Mouse (Mus musculus) liver, embryonic 16.5 days (tissue): Measurements from ENCODE around the gene Lsmem1. TPM values are rescaled to one million over a fixed set of nuclear protein-coding genes. Genes with fewer than 3 reads are reported as not detected.

ENCODE experiments used
- ATAC-seq: fragments of 200-750 bp; cut with Nextera tagmentation; 2 replicates; pipeline ENCODE4 v1.8.0; 2017; ENCODE audit warnings: low read depth, mild to moderate bottlenecking, moderate number of reproducible peaks, moderate library complexity
- H3K27ac ChIP-seq: fragments of 300-500 bp; sonication (generic); 2 replicates; pipeline ENCODE4 v1.5.1; 2014; ENCODE audit warnings: mild to moderate bottlenecking, low read length
- H3K27me3 ChIP-seq: fragments of 300-500 bp; sonication (generic); 2 replicates; pipeline ENCODE4 v1.6.1; 2014; ENCODE audit warnings: low read depth, low read length, mixed read lengths; ENCODE audit not compliant: control insufficient read depth, insufficient read depth
- H3K36me3 ChIP-seq: fragments of 300-500 bp; sonication (generic); 2 replicates; pipeline ENCODE4 v1.6.1; 2014; ENCODE audit warnings: mild to moderate bottlenecking; ENCODE audit not compliant: control insufficient read depth, insufficient read depth
- H3K4me1 ChIP-seq: fragments of 300-500 bp; sonication (generic); 2 replicates; pipeline ENCODE4 v1.6.1; 2014; ENCODE audit warnings: low read depth, low read length, mixed read lengths; ENCODE audit not compliant: control insufficient read depth
- H3K4me2 ChIP-seq: fragments of 300-500 bp; sonication (generic); 2 replicates; pipeline ENCODE4 v1.6.1; 2014; ENCODE audit warnings: low read depth, low read length, mixed read lengths
- H3K4me3 ChIP-seq: fragments of 300-500 bp; sonication (generic); 2 replicates; pipeline ENCODE4 v1.5.1; 2014; ENCODE audit warnings: low read depth, mild to moderate bottlenecking, low read length
- H3K9ac ChIP-seq: fragments of 300-500 bp; sonication (generic); 2 replicates; pipeline ENCODE4 v1.6.1; 2014; ENCODE audit warnings: low read depth, low read length
- H3K9me3 ChIP-seq: fragments of 300-500 bp; sonication (generic); replicated peaks from 2 replicates; pipeline ENCODE4 v1.6.1; 2016; ENCODE audit warnings: low read length; ENCODE audit not compliant: control insufficient read depth
- WGBS: fragments of 180-500 bp; shearing (Covaris S2); extraction: QIAGEN DNeasy Blood & Tissue Kit; methylation state at CpG from one replicate; pipeline ENCODE4 v1.1.7; 2014; ENCODE audit not compliant: insufficient replicate concordance; 5-methylcytosine and 5-hydroxymethylcytosine counted together
- polyA plus RNA-seq: library from polyadenylated mRNA; unstranded; fragments of >200 nt; fragmentation: Nextera tagmentation; extraction: Ambion mirVana; gene quantifications from 2 replicates; pipeline ENCODE4 v1.2.1, GENCODE M21; 2015

Gene Lsmem1
- polyA plus RNA-seq, 1 experiment from 2014 or later, result 0.12 TPM

- H3K4me3 ChIP-seq, result no peak overlapping the region
- no peaks in the 10 kb centered on the region for H3K36me3 ChIP-seq
- no peaks in the 10 kb centered on the region for H3K9me3 ChIP-seq
- ATAC-seq, result no peak
- 54% methylated on average over 1 of the region's 1 CpGs for WGBS
- no peak overlapping the region for H3K4me2 ChIP-seq
- no peaks in the 10 kb centered on the region for H3K27me3 ChIP-seq
- H3K9ac ChIP-seq, result no peak overlapping the region
- H3K4me1 ChIP-seq, result no peaks in the 10 kb centered on the region
- no peak overlapping the region for H3K27ac ChIP-seq
Measured at GRCm38 (mm10) chr12:40232231-40232630, 32.9 kb upstream of the Lsmem1 start.

- H3K9ac ChIP-seq, result no peak overlapping the region
- 70% methylated on average over 2 of the region's 2 CpGs for WGBS
- H3K4me2 ChIP-seq, result no peak overlapping the region
- ATAC-seq, result no peak
- no peaks in the 10 kb centered on the region for H3K4me1 ChIP-seq
- no peaks in the 10 kb centered on the region for H3K36me3 ChIP-seq
- no peaks in the 10 kb centered on the region for H3K9me3 ChIP-seq
- H3K4me3 ChIP-seq, result no peak overlapping the region
- no peak overlapping the region for H3K27ac ChIP-seq
- H3K27me3 ChIP-seq, result no peaks in the 10 kb centered on the region
Measured at GRCm38 (mm10) chr12:40231632-40232031, 32.3 kb upstream of the Lsmem1 start.

GRCm38 (mm10) chr12:40224171-40224880 is 25.0 kb upstream of the Lsmem1 start:
- Histone ChIP-seq H3K27ac (no peak overlapping the region), H3K27me3 (no peaks in the 10 kb centered on the region), H3K4me3 (no peak overlapping the region), H3K4me2 (no peak overlapping the region), H3K9me3 (no peaks in the 10 kb centered on the region), H3K36me3 (no peaks in the 10 kb centered on the region), H3K4me1 (peaks cover 13% of the 10 kb centered on the region), H3K9ac (no peak overlapping the region)
- no peak for ATAC-seq
- 81% methylated on average over 9 of the region's 9 CpGs for WGBS

GRCm38 (mm10) chr12:40223676-40224075 is 24.4 kb upstream of the Lsmem1 start:
- peak overlapping the region; percentile 95 for H3K4me3 ChIP-seq
- H3K27ac ChIP-seq, result peak overlapping the region; percentile 26; the same call in 1 of the 2 replicates
- no peaks in the 10 kb centered on the region for H3K27me3 ChIP-seq
- peaks cover 13% of the 10 kb centered on the region for H3K4me1 ChIP-seq
- peak overlapping the region; percentile 62 for H3K9ac ChIP-seq
- 37% methylated on average over 10 of the region's 10 CpGs for WGBS
- H3K36me3 ChIP-seq, result no peaks in the 10 kb centered on the region
- no peak for ATAC-seq
- H3K4me2 ChIP-seq, result peak overlapping the region; percentile 87
- H3K9me3 ChIP-seq, result no peaks in the 10 kb centered on the region

GRCm38 (mm10) chr12:40223082-40223619 is 23.9 kb upstream of the Lsmem1 start:
- Histone ChIP-seq H3K27me3 (no peaks in the 10 kb centered on the region), H3K4me2 (peak overlapping the region; percentile 87), H3K4me1 (peaks cover 13% of the 10 kb centered on the region), H3K9me3 (no peaks in the 10 kb centered on the region), H3K27ac (peak overlapping the region; percentile 93), H3K36me3 (no peaks in the 10 kb centered on the region), H3K4me3 (peak overlapping the region; percentile 95), H3K9ac (peak overlapping the region; percentile 90)
- under 1% methylated on average over 47 of the region's 47 CpGs for WGBS
- ATAC-seq, result peak; percentile 96

- H3K27me3 ChIP-seq, result no peaks in the 10 kb centered on the region
- H3K9me3 ChIP-seq, result no peaks in the 10 kb centered on the region
- peak overlapping the region; percentile 95 for H3K4me3 ChIP-seq
- H3K4me2 ChIP-seq, result peak overlapping the region; percentile 87
- H3K9ac ChIP-seq, result peak overlapping the region; percentile 90
- peak; percentile 86 for ATAC-seq
- peaks cover 13% of the 10 kb centered on the region for H3K4me1 ChIP-seq
- WGBS, result under 1% methylated on average over 81 of the region's 81 CpGs
- H3K27ac ChIP-seq, result peak overlapping the region; percentile 93
- H3K36me3 ChIP-seq, result no peaks in the 10 kb centered on the region
Measured at GRCm38 (mm10) chr12:40222251-40223081, 23.2 kb upstream of the Lsmem1 start.

GRCm38 (mm10) chr12:40221611-40222010 is 22.3 kb upstream of the Lsmem1 start:
- Histone ChIP-seq H3K4me1 (peaks cover 13% of the 10 kb centered on the region), H3K36me3 (peaks cover under 1% of the 10 kb centered on the region), H3K9ac (peak overlapping the region; percentile 90), H3K27ac (no peak overlapping the region), H3K27me3 (no peaks in the 10 kb centered on the region), H3K4me2 (peak overlapping the region; percentile 87), H3K4me3 (peak overlapping the region; percentile 95), H3K9me3 (no peaks in the 10 kb centered on the region)
- 5% methylated on average over 5 of the region's 5 CpGs for WGBS
- no peak for ATAC-seq

GRCm38 (mm10) chr12:40220896-40221295 is 21.6 kb upstream of the Lsmem1 start:
- Histone ChIP-seq H3K27ac (no peak overlapping the region), H3K9me3 (no peaks in the 10 kb centered on the region), H3K27me3 (no peaks in the 10 kb centered on the region), H3K4me1 (peaks cover 13% of the 10 kb centered on the region), H3K9ac (no peak overlapping the region), H3K4me2 (peak overlapping the region; percentile 87), H3K4me3 (peak overlapping the region; percentile 95), H3K36me3 (peaks cover 6% of the 10 kb centered on the region)
- no peak for ATAC-seq
- 13% methylated on average over 3 of the region's 3 CpGs for WGBS
